Mouse (Mus musculus) brain, embryonic 14.5 days (tissue): ENCODE data around the gene Plscr3. TPM values are rescaled to one million over a fixed set of nuclear protein-coding genes. Genes with fewer than 3 reads are reported as not detected.

Experiments used
- DNase-seq: peaks from one replicate; pipeline ENCODE4 v3.0.0-alpha.2; 2011; ENCODE audit warnings: low read depth
- CTCF ChIP-seq: fragments of 200-500 bp; IDR thresholded peaks from 2 replicates; pipeline ENCODE4 v1.5.1; 2012; ENCODE audit warnings: inconsistent platforms, mild to moderate bottlenecking, moderate library complexity, borderline replicate concordance; ENCODE audit not compliant: insufficient read depth, insufficient read length; ENCODE audit errors: extremely low read depth
- POLR2A ChIP-seq: fragments of 200-500 bp; IDR thresholded peaks from 2 replicates; pipeline ENCODE4 v1.6.1; 2012; ENCODE audit warnings: mild to moderate bottlenecking, inconsistent platforms, borderline replicate concordance; ENCODE audit not compliant: poor library complexity, insufficient read depth, insufficient read length, severe bottlenecking; ENCODE audit errors: extremely low read depth
- polyA plus RNA-seq: library from polyadenylated mRNA; depleted of rRNA; stranded (reverse); fragments of >200 nt; gene quantifications from 2 replicates; pipeline ENCODE4 v1.2.3, GENCODE M21; 2012; rRNA removed

Plscr3 gene
- 86.3 and 105 TPM in 2 replicates for polyA plus RNA-seq

DNA sequence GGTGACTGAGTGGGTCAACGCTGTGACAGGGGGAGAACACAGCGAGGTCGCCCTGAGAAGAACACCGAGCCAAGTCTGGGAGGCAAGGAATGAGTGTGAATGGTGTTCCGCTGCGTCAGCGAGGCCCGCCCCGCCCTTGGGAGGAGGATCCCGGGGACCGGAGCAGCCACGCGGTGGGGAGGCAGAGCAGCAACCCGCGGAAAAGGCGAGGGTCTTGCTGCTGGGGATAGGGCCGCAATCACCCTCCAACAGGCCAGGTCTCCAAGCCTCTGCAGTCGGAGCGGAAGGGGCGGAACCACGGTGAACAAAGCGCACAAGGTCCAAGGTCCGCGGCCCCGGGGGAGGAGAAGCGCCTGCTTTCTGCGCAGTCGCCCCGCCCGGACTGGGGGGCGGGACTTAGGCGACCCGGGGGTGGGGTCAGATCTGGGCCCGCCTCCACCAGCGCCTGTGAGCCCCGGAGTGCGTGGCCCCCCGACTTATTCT lies at the start of gene Plscr3:
Gene Plscr3, plus strand, starts transcription at position 179 of the 483 bp plus-strand sequence.
- peak; percentile 97 for DNase-seq
- TF ChIP-seq POLR2A (peak; percentile 59; the same call in 1 of the 2 replicates), CTCF (no peak)

DNA sequence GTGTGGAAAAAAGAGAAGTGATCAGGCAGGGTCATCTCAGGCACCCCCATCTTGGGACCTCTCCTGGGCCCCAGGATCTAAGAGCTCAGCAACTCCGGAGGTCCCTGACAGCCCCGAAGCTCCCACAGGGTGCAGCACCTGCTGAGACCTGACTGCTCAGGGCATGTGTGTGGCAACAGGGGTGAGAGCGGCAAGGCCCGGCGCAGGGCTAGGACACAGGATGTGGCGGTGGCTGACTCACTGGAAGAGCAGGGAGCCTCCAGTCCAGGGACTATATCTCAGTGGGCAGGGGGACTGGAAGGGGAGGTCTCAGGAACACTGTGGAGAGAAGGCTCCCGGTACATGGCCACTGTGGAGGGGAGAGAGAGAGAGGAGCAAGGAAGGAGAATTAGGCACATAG lies 48.3 kb upstream of the Plscr3 start:
- TF ChIP-seq POLR2A (no peak), CTCF (no peak)
- DNase-seq, result no peak

DNA sequence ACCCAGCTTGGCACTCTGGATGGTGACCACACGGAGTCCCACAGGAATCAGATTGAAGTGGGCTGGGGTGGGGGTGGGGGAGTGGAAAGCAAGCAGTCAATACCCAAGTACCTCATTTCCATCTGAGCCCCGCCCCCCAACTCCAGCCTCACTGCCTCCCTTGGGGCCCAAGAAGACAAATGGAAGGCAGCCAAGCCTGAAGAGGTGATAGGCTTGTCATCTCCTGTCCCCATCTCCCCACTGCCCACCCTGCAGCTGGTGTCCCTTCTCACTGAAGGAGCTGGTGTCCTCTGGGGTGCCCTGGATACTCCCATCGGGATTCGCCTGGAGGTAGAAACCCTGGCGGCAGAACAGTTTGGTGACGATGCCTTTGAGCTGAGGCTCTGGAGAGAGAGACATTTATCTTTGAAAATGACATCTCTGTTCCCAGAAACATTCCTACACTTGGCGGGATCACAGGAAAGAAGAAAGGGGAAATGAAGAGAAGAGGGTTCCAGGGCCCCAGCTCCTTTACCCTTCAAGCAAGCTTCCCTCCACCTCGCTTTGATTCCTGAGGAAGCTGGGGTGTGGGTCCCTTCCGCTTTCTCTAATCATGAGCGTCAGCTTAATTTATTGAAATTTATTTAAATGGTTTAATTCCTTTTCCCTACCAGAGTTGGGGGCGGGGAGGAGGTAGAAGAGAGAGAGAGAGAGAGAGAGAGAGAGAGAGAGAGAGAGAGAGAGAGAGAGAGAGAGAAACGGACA lies 46.6 kb upstream of the Plscr3 start:
- no peak for TF ChIP-seq POLR2A
- no peak for TF ChIP-seq CTCF
- DNase-seq, result peak; percentile 82

DNA sequence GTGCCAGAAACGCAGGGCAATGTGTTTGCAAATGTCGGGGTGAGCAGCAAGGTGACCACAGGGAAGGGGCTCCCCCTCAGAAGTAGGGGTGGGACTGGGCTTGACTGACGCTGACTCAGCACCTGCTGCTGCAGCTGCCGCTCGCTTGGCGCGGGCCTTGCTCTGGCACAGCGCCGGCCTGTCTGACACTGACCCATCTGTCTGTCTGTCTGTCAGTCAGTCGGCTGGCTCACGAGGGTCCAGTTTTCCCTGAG lies 46.1 kb upstream of the Plscr3 start:
- no peak for TF ChIP-seq POLR2A
- TF ChIP-seq CTCF, result no peak
- no peak for DNase-seq

DNA sequence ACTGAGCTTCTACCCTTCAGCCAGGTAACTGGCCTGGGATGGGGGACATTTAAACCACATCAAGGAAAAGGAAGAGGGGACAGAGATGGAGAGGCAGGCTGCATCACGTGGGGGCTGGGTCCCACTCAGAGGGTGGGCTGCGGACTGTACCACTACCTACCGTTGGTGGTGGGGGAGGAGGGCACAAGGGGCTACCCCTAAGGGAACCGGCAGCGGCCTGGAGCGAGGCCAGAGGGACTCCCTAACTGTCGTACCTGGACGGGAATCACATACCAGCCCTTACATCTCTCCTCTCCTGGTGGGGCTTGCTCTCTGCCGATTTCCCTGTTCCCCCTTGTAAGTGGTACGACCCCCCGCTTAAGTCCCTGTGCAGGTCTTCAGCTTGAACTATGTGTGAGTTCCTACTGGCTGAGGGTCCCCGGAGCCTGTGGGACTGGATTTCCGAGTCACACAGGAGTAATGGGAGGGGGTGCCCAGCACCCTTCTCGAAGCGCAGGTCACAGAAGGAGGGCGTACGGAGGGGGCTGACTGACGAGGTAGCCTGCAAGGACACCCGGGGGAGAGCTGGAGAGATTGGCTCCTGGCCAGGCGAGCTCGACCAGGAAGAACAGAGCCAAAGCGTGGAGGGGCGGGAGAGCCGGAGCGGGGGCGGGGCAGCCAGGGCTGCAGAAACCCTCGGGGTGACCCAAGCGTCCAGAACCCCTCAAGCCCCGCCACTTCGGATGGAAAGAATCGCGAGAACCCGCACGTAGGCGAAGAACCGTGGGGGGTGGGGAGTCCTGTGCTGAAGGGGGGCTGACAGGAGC lies 45.6 kb upstream of the Plscr3 start:
- TF ChIP-seq CTCF (no peak), POLR2A (0 out of 2 replicates have a peak, but pooled peaks have one; percentile 11)
- DNase-seq, result peak; percentile 96

DNA sequence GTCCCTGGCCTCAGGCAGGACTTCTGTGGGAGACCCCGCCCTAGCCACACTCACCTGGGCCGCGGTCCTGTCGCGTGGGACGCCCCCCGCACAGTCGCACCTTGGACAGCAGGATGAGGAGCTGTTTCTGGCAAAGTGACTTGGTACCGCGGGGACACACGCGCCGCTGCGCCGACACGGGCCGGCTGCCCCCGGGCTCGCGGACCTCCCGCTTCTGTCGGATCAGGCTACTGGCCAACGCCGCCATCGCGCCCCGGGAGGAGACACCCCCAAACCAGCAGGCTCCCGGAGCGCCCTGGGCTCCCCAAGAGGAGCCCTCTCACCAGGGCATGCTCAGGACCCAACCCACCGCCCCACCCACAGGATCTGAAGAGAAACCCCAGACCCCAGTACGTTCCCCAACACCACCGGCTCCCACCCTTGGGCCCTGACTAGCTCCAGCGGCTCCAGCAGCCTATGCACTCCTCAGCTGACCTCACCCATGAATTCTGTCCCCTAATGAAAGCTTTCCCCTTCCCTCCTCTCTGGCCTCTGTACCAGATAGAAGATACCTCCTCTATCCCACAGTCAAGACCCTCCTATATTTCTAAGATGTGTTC lies 44.7 kb upstream of the Plscr3 start, which contains the start of gene Fgf11:
Gene Fgf11, minus strand, starts transcription at position 479 of the 599 bp plus-strand sequence.
- DNase-seq, result no peak
- TF ChIP-seq POLR2A, result no peak

DNA sequence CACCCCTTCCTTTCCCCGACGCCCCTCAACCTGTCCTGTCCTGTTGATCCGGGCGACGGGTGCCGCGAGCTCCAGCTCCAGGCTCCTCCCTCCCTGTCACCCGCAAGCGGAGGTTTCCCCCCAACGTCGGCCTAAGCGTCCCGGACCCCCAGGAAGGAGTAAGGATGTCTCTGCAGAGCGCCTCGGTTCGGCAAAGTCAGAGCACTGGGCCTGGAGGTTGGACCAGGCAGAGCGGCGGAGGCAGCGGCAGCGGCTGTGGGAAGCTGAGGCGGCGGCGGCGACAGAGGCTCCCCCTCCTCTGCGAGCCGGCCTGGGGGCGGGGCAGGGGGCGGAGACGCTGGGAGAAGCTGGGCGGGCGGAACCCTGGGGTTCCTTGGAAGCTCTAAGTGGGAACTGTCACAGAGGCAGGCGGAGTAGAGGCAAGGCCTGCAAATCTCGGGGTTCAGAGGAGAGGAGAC lies 43.5 kb upstream of the Plscr3 start:
- TF ChIP-seq POLR2A (0 out of 2 replicates have a peak, but pooled peaks have one; percentile 27), CTCF (no peak)
- peak; percentile 91 for DNase-seq

DNA sequence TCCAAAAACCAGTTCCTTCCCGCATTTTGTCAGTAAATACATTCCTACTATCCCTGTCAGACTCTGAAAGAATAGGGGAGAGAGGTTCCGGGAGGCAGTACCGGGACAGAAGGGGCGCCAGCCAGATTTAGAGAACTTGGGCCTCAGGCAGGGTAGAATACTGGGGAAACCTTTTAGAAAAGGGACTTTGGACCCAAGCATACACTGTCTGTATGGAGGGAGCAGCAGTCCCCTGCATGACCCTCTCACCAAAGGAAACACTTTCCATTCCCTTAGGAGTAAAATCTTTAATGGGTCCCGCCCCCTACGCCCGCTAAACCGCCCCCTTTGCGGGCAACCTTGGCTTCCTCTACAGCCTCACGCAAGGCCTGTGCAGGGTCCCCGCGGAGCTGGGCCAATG lies 42.8 kb upstream of the Plscr3 start:
- DNase-seq, result no peak
- TF ChIP-seq POLR2A, result no peak
- TF ChIP-seq CTCF, result no peak

DNA sequence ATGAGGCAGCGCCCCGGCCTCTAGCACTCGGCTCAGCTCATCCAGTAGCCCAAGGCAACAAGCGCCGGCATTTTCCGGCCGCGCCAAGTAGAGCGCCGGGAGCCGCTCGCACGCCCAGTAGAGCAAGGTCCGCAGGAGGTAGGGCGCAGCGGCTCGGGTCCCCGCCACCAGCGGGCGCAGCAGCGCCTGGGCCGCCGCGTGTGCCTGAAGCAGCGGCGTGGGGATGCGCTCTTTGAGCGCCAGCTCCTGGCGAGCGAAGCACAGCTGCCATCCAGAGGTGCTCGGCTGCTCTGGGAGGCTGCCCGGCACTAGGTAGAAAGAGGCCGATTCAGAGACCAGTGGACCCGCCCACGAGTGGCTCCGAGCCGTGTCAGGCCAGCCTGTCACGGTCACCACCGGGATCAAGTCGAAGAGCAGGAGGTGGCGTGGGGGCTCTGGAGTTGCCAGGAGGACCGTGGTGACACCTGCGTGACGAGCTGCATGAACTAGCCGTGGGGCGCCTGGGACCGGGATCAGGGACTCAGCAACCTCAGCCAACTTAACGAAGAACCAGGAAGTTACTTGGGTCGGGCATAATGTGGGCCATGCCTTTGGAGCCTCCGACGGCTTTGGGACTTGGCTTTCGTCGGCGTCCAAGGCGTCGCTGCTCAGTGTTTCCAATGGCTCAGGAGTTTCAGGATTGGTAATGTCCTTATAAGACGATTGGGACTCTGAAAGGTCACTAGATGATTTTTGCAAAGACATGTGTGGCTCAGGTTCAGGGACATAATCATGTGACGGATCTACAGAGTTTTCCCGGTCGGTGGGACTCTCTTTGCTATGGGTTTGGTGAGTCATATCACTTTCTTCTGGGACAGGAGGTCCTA lies 42.2 kb upstream of the Plscr3 start:
- peak; percentile 84 for DNase-seq
- TF ChIP-seq CTCF, result peak; percentile 56
- no peak for TF ChIP-seq POLR2A

DNA sequence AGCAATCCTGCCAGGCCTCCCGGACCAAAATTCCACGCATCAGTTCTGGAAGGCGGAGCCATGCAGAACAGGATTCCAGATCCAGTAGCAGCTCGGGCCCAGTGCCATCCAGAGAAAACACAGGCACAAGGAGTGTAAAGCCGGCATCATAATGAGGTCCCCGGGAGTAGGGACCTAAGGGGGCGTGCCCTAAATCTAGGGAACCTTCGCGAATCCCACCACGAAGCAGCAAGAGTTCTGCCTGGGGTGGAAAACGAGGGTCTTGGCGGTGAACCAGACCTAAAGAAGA lies 41.6 kb upstream of the Plscr3 start:
- DNase-seq, result peak; percentile 14
- TF ChIP-seq POLR2A, result no peak
- no peak for TF ChIP-seq CTCF
